Comparison of ENCODE assay signal across 13 mouse cellular contexts in the genomic region with DNA sequence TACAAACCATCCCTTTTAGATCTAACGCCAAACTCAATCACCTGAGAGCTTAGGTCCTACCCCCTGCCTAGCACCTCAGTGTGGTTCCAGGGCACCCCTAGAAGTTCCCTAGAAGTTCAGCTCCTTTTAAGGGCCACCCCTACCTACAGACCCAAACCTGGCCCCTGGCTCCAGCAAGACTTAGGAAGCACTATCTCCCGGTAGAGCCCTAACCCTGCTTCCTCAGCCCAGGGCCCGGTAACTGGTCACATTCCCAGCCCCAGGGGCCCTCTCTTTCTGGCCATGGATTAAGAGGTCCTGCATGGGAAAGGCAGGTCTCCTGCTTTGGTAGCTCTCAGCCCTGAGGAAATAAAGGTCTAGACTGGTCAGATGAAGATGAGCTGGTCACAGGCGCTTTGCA. TPM values are rescaled to one million over a fixed set of nuclear protein-coding genes. Genes with fewer than 3 reads are reported as not detected.
DNase-seq lines count a peak whose midpoint lies in the region; ATAC-seq and TF ChIP-seq lines count a peak whose summit lies in the region.
"Had no signal": no experiment of that assay in that cellular context is flagged by ENCODE, and none has a peak within 500 bp of the region (broad histone marks: within the 10 kb centered on the region; RNA-seq: fewer than 3 reads in every experiment).

No protein-coding gene starts in this region.

- no peaks in the 10 kb centered on the region for H3K27me3 ChIP-seq in heart, postnatal 0 days (ENCODE audit: control insufficient read depth, insufficient read depth, low read length)
- H3K27me3 ChIP-seq in forebrain, embryonic 10.5 days (ENCODE audit: poor library complexity, severe bottlenecking) = peaks cover 8% of the 10 kb centered on the region
- no peaks in the 10 kb centered on the region for H3K27me3 ChIP-seq in intestine, postnatal 0 days (replicated peaks; ENCODE audit: control insufficient read depth, insufficient read depth, low read length)

- 0 out of 2 replicates have a peak, but pooled peaks cover 3% of the 10 kb centered on the region for H3K36me3 ChIP-seq in heart, postnatal 0 days (replicated peaks; ENCODE audit: control insufficient read depth, insufficient read depth, low read length)
- H3K36me3 ChIP-seq in forebrain, embryonic 10.5 days (replicated peaks) = peaks cover 45% of the 10 kb centered on the region
- H3K36me3 ChIP-seq in intestine, postnatal 0 days (ENCODE audit: control insufficient read depth, insufficient read depth) = no peaks in the 10 kb centered on the region

- TF ChIP-seq EP300 in heart, postnatal 0 days (IDR thresholded peaks at IDR 0.05; ENCODE audit: low read depth) = no peak

- peaks cover 28% of the 10 kb centered on the region; the same call in 1 of the 2 replicates for H3K4me1 ChIP-seq in heart, postnatal 0 days (ENCODE audit: control insufficient read depth, insufficient read depth)
- peaks cover 75% of the 10 kb centered on the region for H3K4me1 ChIP-seq in forebrain, embryonic 10.5 days
- no peaks in the 10 kb centered on the region for H3K4me1 ChIP-seq in intestine, postnatal 0 days (replicated peaks; ENCODE audit: control insufficient read depth, insufficient read depth, low read length)

- ATAC-seq in heart, postnatal 0 days (ENCODE audit: insufficient read depth, low read depth) = no peak
- ATAC-seq in intestine, postnatal 0 days = no peak

- no peaks in the 10 kb centered on the region for H3K9me3 ChIP-seq in heart, postnatal 0 days (replicated peaks; ENCODE audit: control insufficient read depth, low read length)
- H3K9me3 ChIP-seq in forebrain, embryonic 10.5 days = no peaks in the 10 kb centered on the region
- no peaks in the 10 kb centered on the region for H3K9me3 ChIP-seq in intestine, postnatal 0 days (ENCODE audit: control insufficient read depth)

- H3K27ac ChIP-seq in heart, postnatal 0 days (ENCODE audit: low read depth) = no peak overlapping the region; the same call in 1 of the 2 replicates
- peak overlapping the region; percentile 96 for H3K27ac ChIP-seq in forebrain, embryonic 10.5 days
- H3K27ac ChIP-seq in intestine, postnatal 0 days (ENCODE audit: low read depth, low read length) = no peak overlapping the region

- peak overlapping the region; percentile 53; the same call in 1 of the 2 replicates for H3K4me2 ChIP-seq in heart, postnatal 0 days (ENCODE audit: low read depth, low read length)
- peak overlapping the region; percentile 55 for H3K4me2 ChIP-seq in intestine, postnatal 0 days (replicated peaks; ENCODE audit: low read depth)

- TF ChIP-seq CTCF in heart, postnatal 0 days (IDR thresholded peaks at IDR 0.05; ENCODE audit: low read depth) = no peak
- no peak for TF ChIP-seq CTCF in intestine, postnatal 0 days (IDR thresholded peaks at IDR 0.05; ENCODE audit: low read depth)

- no peak for DNase-seq in heart, postnatal 0 days (ENCODE audit: low spot score)
- no peak for DNase-seq in heart, postnatal 4 days
- no peak for DNase-seq in forebrain, embryonic 10.5 days (ENCODE audit: extremely low spot score, low spot score)
- DNase-seq in neural tube, embryonic 10.5 days (ENCODE audit: extremely low spot score, low spot score) = peak; percentile 53
- DNase-seq in cerebellum, adult 11-12 months = no peak
- no peak for DNase-seq in right cerebral cortex, postnatal 4 days
- no peak for DNase-seq in left cerebral cortex, adult 11 months (ENCODE audit: low spot score)
- DNase-seq: adrenal gland, adult 2 months; cerebellum, postnatal 36 days had no signal

- H3K9ac ChIP-seq in heart, postnatal 0 days (replicated peaks; ENCODE audit: low read depth, low read length) = peak overlapping the region; percentile 17
- H3K9ac ChIP-seq in intestine, postnatal 0 days (ENCODE audit: low read depth, low read length) = no peak overlapping the region

- peak overlapping the region; percentile 11; the same call in 1 of the 2 replicates for H3K4me3 ChIP-seq in heart, postnatal 0 days (ENCODE audit: low read depth, low read length)
- H3K4me3 ChIP-seq in forebrain, embryonic 10.5 days = peak overlapping the region; percentile 51
- H3K4me3 ChIP-seq in intestine, postnatal 0 days (ENCODE audit: low read depth, low read length) = no peak overlapping the region

- WGBS in heart, postnatal 0 days = 36% methylated on average over 4 of the region's 4 CpGs
- WGBS in forebrain, embryonic 10.5 days = 11% methylated on average over 4 of the region's 4 CpGs
- 41% methylated on average over 4 of the region's 4 CpGs for WGBS in intestine, postnatal 0 days

RNA-seq across cellular contexts. Expression of a gene that starts 5.1 kb away (rescaled TPM):
- 1.4 TPM in 1 of 2 replicates, not detected in the other for total RNA-seq in heart, postnatal 0 days (2014; rRNA removed; ENCODE audit: low replicate concordance)
- polyA plus RNA-seq in heart, postnatal 0 days (2015; fragmentation: Nextera tagmentation; extraction: Ambion mirVana) = 4.6 and 6.0 TPM in 2 replicates
- 1 to 10 TPM; 3.6 to 4.3 TPM for total RNA-seq in heart, postnatal 4 days (2021)
- polyA plus RNA-seq in forebrain, embryonic 10.5 days (2016; fragmentation: Nextera tagmentation; extraction: Ambion mirVana) = 2.6 and 3.7 TPM in 2 replicates
- polyA plus RNA-seq in intestine, postnatal 0 days (2015; fragmentation: Nextera tagmentation; extraction: Ambion mirVana) = 1.6 and 1.8 TPM in 2 replicates
- total RNA-seq: gastrocnemius, adult 8-10 months had no signal
- polyA plus RNA-seq: spleen, adult 2 months had no signal

RNA-seq across cellular contexts. Expression of a gene that starts 32.1 kb away (rescaled TPM):
- 0.43 TPM in 1 of 2 replicates, not detected in the other for total RNA-seq in heart, postnatal 0 days (2014; rRNA removed; ENCODE audit: low replicate concordance)
- 0.34 and 0.48 TPM in 2 replicates for polyA plus RNA-seq in heart, postnatal 0 days (2015; fragmentation: Nextera tagmentation; extraction: Ambion mirVana)
- total RNA-seq in heart, postnatal 4 days (2021) = under 1 TPM; 0.38 to 0.60 TPM
- polyA plus RNA-seq in forebrain, embryonic 10.5 days (2016; fragmentation: Nextera tagmentation; extraction: Ambion mirVana) = 1.9 and 2.4 TPM in 2 replicates
- polyA plus RNA-seq in intestine, postnatal 0 days (2015; fragmentation: Nextera tagmentation; extraction: Ambion mirVana) = 0.17 and 0.18 TPM in 2 replicates

RNA-seq across cellular contexts. Expression of a gene that starts 32.2 kb away (rescaled TPM):
- total RNA-seq in heart, postnatal 0 days (2014; rRNA removed; ENCODE audit: low replicate concordance) = 13.1 and 17.1 TPM in 2 replicates
- polyA plus RNA-seq in heart, postnatal 0 days (2015; fragmentation: Nextera tagmentation; extraction: Ambion mirVana) = 8.4 and 10.2 TPM in 2 replicates
- 10 to 100 TPM; 12.6 to 15.6 TPM for total RNA-seq in heart, postnatal 4 days (2021)
- 17.3 and 20.8 TPM in 2 replicates for polyA plus RNA-seq in forebrain, embryonic 10.5 days (2016; fragmentation: Nextera tagmentation; extraction: Ambion mirVana)
- 16.2 and 16.9 TPM in 2 replicates for polyA plus RNA-seq in intestine, postnatal 0 days (2015; fragmentation: Nextera tagmentation; extraction: Ambion mirVana)

RNA-seq across cellular contexts. Expression of a gene that starts 54.2 kb away (rescaled TPM):
- not detected in 2 replicates for total RNA-seq in heart, postnatal 0 days (2014; rRNA removed; ENCODE audit: low replicate concordance)
- polyA plus RNA-seq in heart, postnatal 0 days (2015; fragmentation: Nextera tagmentation; extraction: Ambion mirVana) = 0.04 TPM in 2 replicates
- total RNA-seq in heart, postnatal 4 days (2021) = not detected
- polyA plus RNA-seq in forebrain, embryonic 10.5 days (2016; fragmentation: Nextera tagmentation; extraction: Ambion mirVana) = 0.14 and 0.17 TPM in 2 replicates
- polyA plus RNA-seq in intestine, postnatal 0 days (2015; fragmentation: Nextera tagmentation; extraction: Ambion mirVana) = 0.29 and 0.46 TPM in 2 replicates
- total RNA-seq: gastrocnemius, adult 8-10 months; layer of hippocampus, postnatal 14 days had no signal

RNA-seq across cellular contexts. Expression of a gene that starts 56.9 kb away (rescaled TPM):
- total RNA-seq in heart, postnatal 0 days (2014; rRNA removed; ENCODE audit: low replicate concordance) = 23.8 and 31.4 TPM in 2 replicates
- polyA plus RNA-seq in heart, postnatal 0 days (2015; fragmentation: Nextera tagmentation; extraction: Ambion mirVana) = 4.6 and 5.8 TPM in 2 replicates
- total RNA-seq in heart, postnatal 4 days (2021) = 10 to 100 TPM; 12.8 to 13.8 TPM
- 28.6 and 31.4 TPM in 2 replicates for polyA plus RNA-seq in forebrain, embryonic 10.5 days (2016; fragmentation: Nextera tagmentation; extraction: Ambion mirVana)
- 3.7 and 3.8 TPM in 2 replicates for polyA plus RNA-seq in intestine, postnatal 0 days (2015; fragmentation: Nextera tagmentation; extraction: Ambion mirVana)
